Mouse (Mus musculus): ENCODE data around the gene Tex2. TPM values are rescaled to one million over a fixed set of nuclear protein-coding genes. Genes with fewer than 3 reads are reported as not detected.
"Not testable (repeated sequence)": the region's sequence is repeated elsewhere in the genome, so short reads cannot be mapped to it uniquely, and the experiment has no call there.

The Tex2 gene
- polyA plus RNA-seq, 1 experiment from 2014 or later = 8.3 TPM

GRCm38 (mm10) chr11:106579957-106580356, 33.3 kb downstream of the Tex2 start:
- 64% methylated on average over 5 of the region's 5 CpGs for WGBS
- ATAC-seq (replicated peaks; ENCODE audit: low FRiP score) = no peak
- H3K36me3 ChIP-seq (ENCODE audit: control insufficient read depth, insufficient read depth, low read length) = no peaks in the 10 kb centered on the region
- H3K9ac ChIP-seq (ENCODE audit: low read length) = no peak overlapping the region
- H3K9me3 ChIP-seq (ENCODE audit: control insufficient read depth, low read length) = no peaks in the 10 kb centered on the region
- no peak overlapping the region for H3K4me2 ChIP-seq (ENCODE audit: low read depth, low read length, severe bottlenecking)
- no peaks in the 10 kb centered on the region for H3K27me3 ChIP-seq (ENCODE audit: control insufficient read depth, insufficient read depth, low read length)
- H3K27ac ChIP-seq (ENCODE audit: low read depth, low read length) = no peak overlapping the region
- H3K4me3 ChIP-seq (ENCODE audit: low read depth, low read length) = no peak overlapping the region
- no peaks in the 10 kb centered on the region for H3K4me1 ChIP-seq (replicated peaks; ENCODE audit: control insufficient read depth, insufficient read depth, low read length)
- DNase-seq (ENCODE audit: low spot score) = no peak

- H3K4me3 ChIP-seq (ENCODE audit: low read depth, low read length) = no peak overlapping the region
- H3K27me3 ChIP-seq (ENCODE audit: control insufficient read depth, insufficient read depth, low read length) = no peaks in the 10 kb centered on the region
- no peaks in the 10 kb centered on the region for H3K4me1 ChIP-seq (replicated peaks; ENCODE audit: control insufficient read depth, insufficient read depth, low read length)
- no peaks in the 10 kb centered on the region for H3K36me3 ChIP-seq (ENCODE audit: control insufficient read depth, insufficient read depth, low read length)
- no peaks in the 10 kb centered on the region for H3K9me3 ChIP-seq (ENCODE audit: control insufficient read depth, low read length)
- no peak for ATAC-seq (replicated peaks; ENCODE audit: low FRiP score)
- no peak overlapping the region for H3K9ac ChIP-seq (ENCODE audit: low read length)
- 92% methylated on average over 2 of the region's 2 CpGs for WGBS
- H3K27ac ChIP-seq (ENCODE audit: low read depth, low read length) = no peak overlapping the region
- DNase-seq (ENCODE audit: low spot score) = no peak
- no peak overlapping the region for H3K4me2 ChIP-seq (ENCODE audit: low read depth, low read length, severe bottlenecking)
Measured at GRCm38 (mm10) chr11:106579146-106579545, 34.1 kb downstream of the Tex2 start.

- not testable (repeated sequence) for H3K36me3 ChIP-seq (ENCODE audit: control insufficient read depth, insufficient read depth, low read length); ATAC-seq (replicated peaks; ENCODE audit: low FRiP score); DNase-seq (ENCODE audit: low spot score); H3K4me1 ChIP-seq (replicated peaks; ENCODE audit: control insufficient read depth, insufficient read depth, low read length); H3K4me3 ChIP-seq (ENCODE audit: low read depth, low read length); H3K4me2 ChIP-seq (ENCODE audit: low read depth, low read length, severe bottlenecking); H3K27me3 ChIP-seq (ENCODE audit: control insufficient read depth, insufficient read depth, low read length); H3K9ac ChIP-seq (ENCODE audit: low read length); H3K9me3 ChIP-seq (ENCODE audit: control insufficient read depth, low read length); H3K27ac ChIP-seq (ENCODE audit: low read depth, low read length)
- over 99% methylated on average over 10 of the region's 10 CpGs for WGBS
Measured at GRCm38 (mm10) chr11:106577624-106578355, 35.4 kb downstream of the Tex2 start.

- H3K27ac ChIP-seq (ENCODE audit: low read depth, low read length) = no peak overlapping the region
- H3K4me1 ChIP-seq (replicated peaks; ENCODE audit: control insufficient read depth, insufficient read depth, low read length) = no peaks in the 10 kb centered on the region
- no peak for DNase-seq (ENCODE audit: low spot score)
- H3K36me3 ChIP-seq (ENCODE audit: control insufficient read depth, insufficient read depth, low read length) = no peaks in the 10 kb centered on the region
- no peak overlapping the region for H3K9ac ChIP-seq (ENCODE audit: low read length)
- no peaks in the 10 kb centered on the region for H3K27me3 ChIP-seq (ENCODE audit: control insufficient read depth, insufficient read depth, low read length)
- no peak overlapping the region for H3K4me2 ChIP-seq (ENCODE audit: low read depth, low read length, severe bottlenecking)
- no peaks in the 10 kb centered on the region for H3K9me3 ChIP-seq (ENCODE audit: control insufficient read depth, low read length)
- WGBS = 83% methylated on average over 9 of the region's 9 CpGs
- H3K4me3 ChIP-seq (ENCODE audit: low read depth, low read length) = no peak overlapping the region
- no peak for ATAC-seq (replicated peaks; ENCODE audit: low FRiP score)
Measured at GRCm38 (mm10) chr11:106574456-106574855, 38.8 kb downstream of the Tex2 start.

- no peak overlapping the region for H3K9ac ChIP-seq (ENCODE audit: low read length)
- no peaks in the 10 kb centered on the region for H3K9me3 ChIP-seq (ENCODE audit: control insufficient read depth, low read length)
- 71% methylated on average over 9 of the region's 9 CpGs for WGBS
- no peak overlapping the region for H3K4me2 ChIP-seq (ENCODE audit: low read depth, low read length, severe bottlenecking)
- H3K27ac ChIP-seq (ENCODE audit: low read depth, low read length) = no peak overlapping the region
- no peak overlapping the region for H3K4me3 ChIP-seq (ENCODE audit: low read depth, low read length)
- DNase-seq (ENCODE audit: low spot score) (no peak), ATAC-seq (replicated peaks; ENCODE audit: low FRiP score) (no peak)
- no peaks in the 10 kb centered on the region for H3K36me3 ChIP-seq (ENCODE audit: control insufficient read depth, insufficient read depth, low read length)
- H3K27me3 ChIP-seq (ENCODE audit: control insufficient read depth, insufficient read depth, low read length) = no peaks in the 10 kb centered on the region
- H3K4me1 ChIP-seq (replicated peaks; ENCODE audit: control insufficient read depth, insufficient read depth, low read length) = no peaks in the 10 kb centered on the region
Measured at GRCm38 (mm10) chr11:106573476-106574240, 39.6 kb downstream of the Tex2 start.

GRCm38 (mm10) chr11:106572958-106573357, 40.3 kb downstream of the Tex2 start:
- H3K4me1 ChIP-seq (replicated peaks; ENCODE audit: control insufficient read depth, insufficient read depth, low read length) = no peaks in the 10 kb centered on the region
- DNase-seq (ENCODE audit: low spot score) = no peak
- no peaks in the 10 kb centered on the region for H3K36me3 ChIP-seq (ENCODE audit: control insufficient read depth, insufficient read depth, low read length)
- H3K27me3 ChIP-seq (ENCODE audit: control insufficient read depth, insufficient read depth, low read length) = no peaks in the 10 kb centered on the region
- WGBS = 86% methylated on average over 9 of the region's 9 CpGs
- H3K9ac ChIP-seq (ENCODE audit: low read length) = no peak overlapping the region
- H3K27ac ChIP-seq (ENCODE audit: low read depth, low read length) = no peak overlapping the region
- no peak for ATAC-seq (replicated peaks; ENCODE audit: low FRiP score)
- no peak overlapping the region for H3K4me3 ChIP-seq (ENCODE audit: low read depth, low read length)
- H3K9me3 ChIP-seq (ENCODE audit: control insufficient read depth, low read length) = no peaks in the 10 kb centered on the region
- no peak overlapping the region for H3K4me2 ChIP-seq (ENCODE audit: low read depth, low read length, severe bottlenecking)

GRCm38 (mm10) chr11:106572020-106572782, 41.0 kb downstream of the Tex2 start:
- no peak overlapping the region for H3K9ac ChIP-seq (ENCODE audit: low read length)

GRCm38 (mm10) chr11:106571026-106571983, 41.9 kb downstream of the Tex2 start:
- no peak overlapping the region for H3K4me2 ChIP-seq (ENCODE audit: low read depth, low read length, severe bottlenecking)
- H3K9me3 ChIP-seq (ENCODE audit: control insufficient read depth, low read length) = no peaks in the 10 kb centered on the region
- H3K27me3 ChIP-seq (ENCODE audit: control insufficient read depth, insufficient read depth, low read length) = no peaks in the 10 kb centered on the region
- no peak overlapping the region for H3K9ac ChIP-seq (ENCODE audit: low read length)
- DNase-seq (ENCODE audit: low spot score) = no peak
- H3K27ac ChIP-seq (ENCODE audit: low read depth, low read length) = no peak overlapping the region
- H3K36me3 ChIP-seq (ENCODE audit: control insufficient read depth, insufficient read depth, low read length) = no peaks in the 10 kb centered on the region
- no peak overlapping the region for H3K4me3 ChIP-seq (ENCODE audit: low read depth, low read length)
- no peak for ATAC-seq (replicated peaks; ENCODE audit: low FRiP score)
- 77% methylated on average over 11 of the region's 11 CpGs for WGBS
- no peaks in the 10 kb centered on the region for H3K4me1 ChIP-seq (replicated peaks; ENCODE audit: control insufficient read depth, insufficient read depth, low read length)

More at GRCm38 (mm10) chr11:106572020-106572782, 41.0 kb downstream of the Tex2 start:
- ATAC-seq (replicated peaks; ENCODE audit: low FRiP score) (no peak), DNase-seq (ENCODE audit: low spot score) (no peak)
- no peak overlapping the region for H3K4me2 ChIP-seq (ENCODE audit: low read depth, low read length, severe bottlenecking)
- H3K36me3 ChIP-seq (ENCODE audit: control insufficient read depth, insufficient read depth, low read length) = no peaks in the 10 kb centered on the region
- no peaks in the 10 kb centered on the region for H3K4me1 ChIP-seq (replicated peaks; ENCODE audit: control insufficient read depth, insufficient read depth, low read length)
- H3K4me3 ChIP-seq (ENCODE audit: low read depth, low read length) = no peak overlapping the region
- 78% methylated on average over 15 of the region's 15 CpGs for WGBS
- no peak overlapping the region for H3K27ac ChIP-seq (ENCODE audit: low read depth, low read length)
- no peaks in the 10 kb centered on the region for H3K9me3 ChIP-seq (ENCODE audit: control insufficient read depth, low read length)
- H3K27me3 ChIP-seq (ENCODE audit: control insufficient read depth, insufficient read depth, low read length) = no peaks in the 10 kb centered on the region
